Mouse (Mus musculus) urinary bladder, adult 18-20 months (tissue): ENCODE data around the gene Gtf3c5.

Source experiments
- DNase-seq, 2 experiments: peaks; one replicate each; pipeline ENCODE4 v3.0.0; 2022; ENCODE audit warnings: low spot score in 2 of 2, mixed read lengths in 2 of 2

The Gtf3c5 gene

DNA sequence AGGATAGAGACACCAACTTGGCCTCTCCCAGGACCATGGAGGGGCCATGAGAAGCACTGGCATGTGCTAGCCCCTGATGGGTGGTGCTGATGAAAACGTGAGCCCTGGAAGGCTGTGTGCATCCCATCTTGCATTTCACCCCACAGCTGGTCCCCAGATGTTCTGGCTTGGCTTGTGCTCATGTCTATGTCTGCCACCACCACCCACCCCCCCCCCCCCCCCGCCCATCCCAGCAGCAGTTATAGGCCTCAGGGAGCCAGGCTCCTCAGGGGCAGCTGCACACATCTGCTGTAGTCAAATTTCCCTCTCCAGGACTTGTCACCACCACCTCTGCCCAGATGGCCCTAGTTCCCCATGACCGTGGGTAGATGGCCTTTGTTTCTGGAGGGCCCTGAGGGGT lies 13.6 kb downstream of the Gtf3c5 start:
- DNase-seq = no peak

DNA sequence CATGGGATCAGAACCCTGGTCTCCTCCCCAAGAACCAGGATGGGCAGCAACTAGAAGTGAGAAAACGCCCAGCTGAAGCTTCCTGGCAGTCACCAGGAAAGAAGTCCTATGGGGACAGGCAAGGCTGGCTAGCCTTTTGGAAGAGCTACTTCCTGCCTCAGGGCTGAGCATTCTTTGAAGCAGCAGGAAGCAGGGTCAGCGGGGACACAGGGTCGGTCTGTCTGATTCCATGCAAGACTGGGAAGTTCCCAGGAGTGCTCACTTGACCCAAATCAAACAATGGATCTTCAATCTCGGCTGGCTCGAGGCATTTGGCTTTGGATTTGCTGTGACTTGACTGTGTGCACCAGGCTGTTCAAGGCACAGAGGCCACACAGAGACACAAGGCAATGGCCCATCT lies 17.0 kb downstream of the Gtf3c5 start:
- DNase-seq = no peak

DNA sequence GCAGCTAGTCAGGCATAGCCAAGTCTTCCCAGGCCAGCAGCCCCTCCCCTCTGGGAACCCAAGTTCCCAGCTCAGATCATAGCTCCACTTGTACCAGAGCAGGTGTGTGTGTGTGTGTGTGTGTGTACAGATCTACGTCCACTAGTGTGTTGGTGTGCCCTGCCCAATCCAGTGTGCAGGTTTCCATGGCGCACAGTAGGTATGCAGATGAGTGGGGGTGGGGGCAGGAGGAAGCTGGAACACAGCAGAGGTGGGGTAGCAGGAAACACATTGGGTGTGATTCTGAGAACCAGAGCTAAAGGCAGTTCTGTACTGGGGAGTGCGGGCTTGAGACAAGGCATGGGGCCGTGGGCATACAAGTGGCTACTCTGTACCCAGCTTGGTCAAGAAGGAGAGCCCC lies 19.2 kb downstream of the Gtf3c5 start:
- DNase-seq = no peak

DNA sequence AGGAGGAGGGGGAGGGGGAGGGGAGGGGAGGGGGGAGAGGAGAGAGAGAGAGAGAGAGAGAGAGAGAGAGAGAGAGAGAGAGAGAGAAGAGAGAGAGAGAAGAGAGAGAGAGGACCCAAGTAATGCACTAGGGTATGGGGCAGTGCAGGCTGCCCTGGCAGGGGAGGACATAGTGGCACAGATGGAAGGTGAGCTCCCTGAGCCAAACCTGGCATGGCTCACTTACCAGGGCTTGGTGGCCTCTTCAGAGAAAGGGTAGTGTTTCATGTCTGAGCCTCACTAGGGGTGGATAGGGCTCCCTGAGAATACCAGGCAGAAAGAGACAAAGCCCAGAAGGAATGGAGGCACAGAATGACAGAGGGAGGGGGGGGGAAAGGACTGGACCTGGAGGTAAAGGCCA lies 19.7 kb downstream of the Gtf3c5 start:
- DNase-seq = no peak

GRCm38 (mm10) chr2:28563303-28563702 lies 20.2 kb downstream of the Gtf3c5 start, which contains the start of gene Cel:
Gene Cel (minus strand): TSS chr2:28563403.
- DNase-seq = no peak

- DNase-seq = no peak
Measured at GRCm38 (mm10) chr2:28557452-28557851, 26.1 kb downstream of the Gtf3c5 start.

GRCm38 (mm10) chr2:28552301-28552700 lies 31.2 kb downstream of the Gtf3c5 start:
- no peak for DNase-seq

- no peak for DNase-seq
Measured at GRCm38 (mm10) chr2:28549157-28549556, 34.4 kb downstream of the Gtf3c5 start.

GRCm38 (mm10) chr2:28547237-28548172 lies 36.0 kb downstream of the Gtf3c5 start:
- peak; percentile 72 to 81 for DNase-seq

DNA sequence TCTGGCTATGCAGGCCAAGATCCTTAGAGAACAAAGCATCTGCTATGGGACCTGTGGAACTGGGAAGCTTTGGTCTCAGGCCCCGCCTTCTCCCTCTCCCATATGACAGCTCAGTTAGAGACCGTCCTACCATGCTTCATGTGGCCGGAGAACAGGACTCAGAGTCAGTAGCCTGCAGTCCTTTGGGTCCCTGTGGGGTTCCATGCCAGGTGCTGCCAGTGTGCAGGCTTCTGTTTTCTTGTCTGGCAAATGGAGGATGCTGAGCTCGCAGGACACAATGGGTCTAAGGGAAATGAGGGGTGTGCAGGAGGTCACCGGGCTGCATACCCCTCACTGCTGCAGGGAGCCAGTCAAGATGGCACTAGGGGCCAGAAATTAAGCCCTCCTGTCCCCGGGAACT lies 37.0 kb downstream of the Gtf3c5 start:
- no peak for DNase-seq

- DNase-seq = no peak
Measured at GRCm38 (mm10) chr2:28545976-28546375, 37.6 kb downstream of the Gtf3c5 start.

- DNase-seq = no peak
Measured at GRCm38 (mm10) chr2:28543894-28544293, 39.7 kb downstream of the Gtf3c5 start.

DNA sequence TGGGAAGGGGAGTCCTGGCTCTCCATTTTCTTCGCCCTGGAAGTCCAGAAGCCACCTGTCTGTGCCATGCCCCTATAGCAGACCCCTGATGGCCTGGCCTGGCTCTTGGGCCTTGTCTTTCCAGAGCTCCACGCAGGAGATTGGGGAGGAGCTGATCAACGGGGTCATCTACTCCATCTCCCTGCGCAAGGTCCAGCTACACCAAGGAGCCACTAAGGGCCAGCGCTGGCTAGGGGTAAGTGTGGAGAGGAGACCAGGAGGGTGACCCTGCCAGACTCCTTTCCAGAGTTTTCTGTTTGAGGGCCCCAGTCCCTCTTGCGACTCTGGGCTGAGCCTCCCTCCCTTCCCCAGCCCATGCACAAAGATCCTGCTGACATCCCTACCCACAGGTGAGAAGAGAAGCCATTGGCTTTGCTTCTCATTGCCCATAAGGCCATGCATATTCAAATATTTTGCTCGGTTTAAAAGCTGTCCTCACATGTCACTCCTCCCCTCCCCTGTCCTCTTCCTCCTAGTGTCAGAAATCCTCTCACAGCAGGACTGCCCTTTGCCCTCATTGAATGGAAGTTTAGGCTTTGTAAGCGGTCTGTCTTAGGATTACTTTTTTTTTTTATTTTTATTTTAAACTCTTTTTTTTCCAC lies 42.8 kb downstream of the Gtf3c5 start:
- no peak for DNase-seq

- no peak for DNase-seq
Measured at GRCm38 (mm10) chr2:28539949-28540348, 43.6 kb downstream of the Gtf3c5 start.

GRCm38 (mm10) chr2:28539206-28539605 lies 44.3 kb downstream of the Gtf3c5 start:
- no peak for DNase-seq

DNA sequence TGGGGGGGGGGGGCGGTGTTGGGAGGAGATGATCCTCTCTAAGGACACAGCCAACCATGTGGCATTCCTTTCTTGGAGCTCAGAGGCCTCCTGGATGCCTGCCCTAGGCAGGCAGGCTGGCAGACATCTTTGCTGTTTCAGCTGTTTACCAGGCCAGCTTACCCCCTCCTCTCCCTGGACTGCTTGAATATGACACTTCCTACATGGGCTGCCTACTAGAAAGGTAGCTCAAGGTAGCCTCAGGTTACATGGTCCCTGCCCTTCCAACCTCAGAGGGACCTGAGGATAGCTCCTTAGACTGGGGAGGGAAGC lies 44.8 kb downstream of the Gtf3c5 start:
- no peak for DNase-seq

GRCm38 (mm10) chr2:28537995-28538816 lies 45.3 kb downstream of the Gtf3c5 start:
- DNase-seq = no peak

DNA sequence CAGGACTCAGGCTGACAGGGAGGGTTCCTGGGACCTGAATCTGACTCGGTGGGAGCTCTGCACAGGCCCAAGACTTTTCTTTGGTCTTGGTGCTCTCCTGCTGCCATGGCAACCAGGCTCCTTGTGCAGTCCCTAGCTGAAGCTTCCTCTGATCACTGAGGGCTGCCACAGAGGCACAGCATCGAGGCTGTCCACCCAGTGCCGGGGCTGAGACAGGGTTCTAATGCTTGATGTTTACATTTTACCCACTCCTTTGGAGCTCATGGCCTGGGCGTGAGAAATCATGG lies 46.0 kb downstream of the Gtf3c5 start:
- DNase-seq = no peak

- DNase-seq = peak in 1 of 2 experiments; percentile 71
Measured at GRCm38 (mm10) chr2:28536766-28537633, 46.6 kb downstream of the Gtf3c5 start.

- DNase-seq = no peak
Measured at GRCm38 (mm10) chr2:28536166-28536565, 47.4 kb downstream of the Gtf3c5 start.

GRCm38 (mm10) chr2:28535650-28536049 lies 47.9 kb downstream of the Gtf3c5 start:
- DNase-seq = no peak

GRCm38 (mm10) chr2:28535263-28535540 lies 48.3 kb downstream of the Gtf3c5 start:
- DNase-seq = no peak
